Mouse (Mus musculus): ENCODE measurements around the gene Slc30a2.

DNA sequence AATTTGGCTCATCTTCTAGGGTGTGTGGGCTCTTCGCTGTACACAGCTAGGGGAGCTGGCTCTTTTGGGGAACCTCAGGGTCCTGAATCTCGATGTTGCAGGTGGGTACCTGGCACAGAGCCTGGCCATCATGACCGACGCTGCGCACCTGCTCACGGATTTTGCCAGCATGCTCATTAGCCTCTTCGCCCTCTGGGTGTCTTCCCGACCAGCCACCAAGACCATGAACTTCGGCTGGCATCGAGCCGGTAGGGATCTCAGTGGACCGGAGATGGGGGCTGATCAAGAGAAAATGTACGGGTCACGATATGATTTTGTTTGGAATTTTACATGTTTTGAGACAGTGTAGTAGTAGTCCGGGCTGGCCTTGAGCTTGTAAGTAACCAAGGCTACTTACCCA lies 2.8 kb downstream of the Slc30a2 start:
- no peak for TF ChIP-seq POLR2A (IDR thresholded peaks at IDR 0.05; ENCODE audit: borderline replicate concordance, extremely low read depth, insufficient read depth, insufficient read length, poor library complexity, severe bottlenecking)
- no peak for TF ChIP-seq CTCF (IDR thresholded peaks at IDR 0.05; ENCODE audit: borderline replicate concordance, extremely low read depth, insufficient read depth, insufficient read length)
